Mouse (Mus musculus) heart, embryonic 16.5 days (tissue): ENCODE measurements around the gene Cyth3. TPM values are rescaled to one million over a fixed set of nuclear protein-coding genes. Genes with fewer than 3 reads are reported as not detected.

ENCODE experiments used
- ATAC-seq: fragments of 200-750 bp; cut with Nextera tagmentation; replicated peaks from 2 replicates; pipeline ENCODE4 v1.8.0; 2017; ENCODE audit warnings: moderate number of reproducible peaks; ENCODE audit not compliant: insufficient read depth, low FRiP score; ENCODE audit errors: extremely low read depth
- H3K27ac ChIP-seq: fragments of 300-500 bp; sonication (generic); 2 replicates; pipeline ENCODE4 v1.5.1; 2014; ENCODE audit warnings: mild to moderate bottlenecking, low read length, control low read depth, moderate library complexity
- H3K27me3 ChIP-seq: fragments of 300-500 bp; sonication (generic); 2 replicates; pipeline ENCODE4 v1.6.1; 2014; ENCODE audit warnings: low read length, mixed read lengths; ENCODE audit not compliant: control insufficient read depth, insufficient read depth
- H3K36me3 ChIP-seq: fragments of 300-500 bp; sonication (generic); 2 replicates; pipeline ENCODE4 v1.6.1; 2014; ENCODE audit not compliant: control insufficient read depth, insufficient read depth
- H3K4me1 ChIP-seq: fragments of 300-500 bp; sonication (generic); 2 replicates; pipeline ENCODE4 v1.6.1; 2014; ENCODE audit warnings: low read length, mixed read lengths; ENCODE audit not compliant: control insufficient read depth, insufficient read depth
- H3K4me2 ChIP-seq: fragments of 300-500 bp; sonication (generic); 2 replicates; pipeline ENCODE4 v1.6.1; 2014; ENCODE audit warnings: low read depth, mild to moderate bottlenecking, control low read depth, low read length
- H3K4me3 ChIP-seq: fragments of 300-500 bp; sonication (generic); 2 replicates; pipeline ENCODE4 v1.5.1; 2014; ENCODE audit warnings: mild to moderate bottlenecking, control low read depth, low read length
- H3K9ac ChIP-seq: fragments of 300-500 bp; sonication (generic); 2 replicates; pipeline ENCODE4 v1.6.1; 2014; ENCODE audit warnings: low read length, control low read depth
- H3K9me3 ChIP-seq: fragments of 300-500 bp; sonication (generic); replicated peaks from 2 replicates; pipeline ENCODE4 v1.6.1; 2016; ENCODE audit warnings: low read length; ENCODE audit not compliant: control insufficient read depth
- WGBS: fragments of 180-500 bp; shearing (Covaris S2); extraction: QIAGEN DNeasy Blood & Tissue Kit; methylation state at CpG from one replicate; pipeline ENCODE4 v1.1.7; 2014; 5-methylcytosine and 5-hydroxymethylcytosine counted together
- polyA plus RNA-seq: library from polyadenylated mRNA; unstranded; fragments of >200 nt; fragmentation: Nextera tagmentation; extraction: Ambion mirVana; gene quantifications from 2 replicates; pipeline ENCODE4 v1.2.1, GENCODE M21; 2015

The Cyth3 gene
- polyA plus RNA-seq, 1 experiment from 2014 or later, result 59.4 TPM

DNA sequence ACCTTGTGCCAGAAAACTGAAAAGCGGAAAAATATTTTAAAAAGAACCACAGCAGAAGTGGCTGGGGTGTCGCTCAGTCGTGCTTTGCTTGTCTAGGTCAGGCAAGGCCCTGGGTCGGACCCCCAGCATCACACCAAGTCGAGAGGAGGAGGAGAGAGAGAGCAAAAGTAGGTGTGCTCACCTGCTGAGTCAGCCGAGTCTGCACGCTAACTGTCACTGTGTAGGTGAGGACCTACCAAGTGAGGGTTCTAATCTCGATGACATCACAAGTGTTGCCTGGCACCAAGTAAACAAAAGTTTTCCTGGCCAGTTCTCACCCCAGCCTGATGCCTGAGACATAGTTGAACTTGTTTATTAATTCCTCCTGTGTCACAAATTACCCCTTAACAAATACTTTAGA lies 137.3 kb downstream of the Cyth3 start:
- Histone ChIP-seq H3K27me3 (no peaks in the 10 kb centered on the region), H3K27ac (no peak overlapping the region), H3K4me1 (peaks cover 8% of the 10 kb centered on the region; the same call in 1 of the 2 replicates), H3K4me2 (no peak overlapping the region), H3K4me3 (no peak overlapping the region), H3K9ac (no peak overlapping the region), H3K36me3 (no peaks in the 10 kb centered on the region), H3K9me3 (no peaks in the 10 kb centered on the region)
- WGBS, result 81% methylated on average over 8 of the region's 8 CpGs
- no peak for ATAC-seq

Other genes with a start within 250 kb of the Cyth3 start
- 194 and 203 TPM in 2 replicates for gene Kdelr2, start 218.6 kb upstream of the Cyth3 start, polyA plus RNA-seq
- 8.9 and 9.3 TPM in 2 replicates for gene Daglb, start 157.9 kb upstream of the Cyth3 start, polyA plus RNA-seq
- gene Rac1, start 94.4 kb upstream of the Cyth3 start, polyA plus RNA-seq, result 340 and 342 TPM in 2 replicates
- gene Usp42, start 109.8 kb downstream of the Cyth3 start, polyA plus RNA-seq, result 9.7 and 11.3 TPM in 2 replicates
- gene Eif2ak1, start 195.3 kb downstream of the Cyth3 start, polyA plus RNA-seq, result 26.3 and 26.4 TPM in 2 replicates